Mouse (Mus musculus) heart, embryonic 11.5 days (tissue): ENCODE results near the gene 9830107B12Rik. TPM values are rescaled to one million over a fixed set of nuclear protein-coding genes. Genes with fewer than 3 reads are reported as not detected.

Source experiments
- ATAC-seq: fragments of 200-750 bp; cut with Nextera tagmentation; replicated peaks from 2 replicates; pipeline ENCODE4 v1.8.0; 2017; ENCODE audit warnings: moderate library complexity; ENCODE audit not compliant: insufficient number of reproducible peaks, low FRiP score, low TSS enrichment
- H3K27ac ChIP-seq: fragments of 300-500 bp; sonication (generic); 2 replicates; pipeline ENCODE4 v1.5.1; 2014; ENCODE audit warnings: mild to moderate bottlenecking, low read depth, low read length
- H3K27me3 ChIP-seq: fragments of 300-500 bp; sonication (generic); 2 replicates; pipeline ENCODE4 v1.6.1; 2014; ENCODE audit warnings: mild to moderate bottlenecking, low read length, mixed read lengths; ENCODE audit not compliant: control insufficient read depth, insufficient read depth
- H3K36me3 ChIP-seq: fragments of 300-500 bp; sonication (generic); 2 replicates; pipeline ENCODE4 v1.6.1; 2014; ENCODE audit warnings: mild to moderate bottlenecking, low read length, moderate library complexity, mixed read lengths; ENCODE audit not compliant: control insufficient read depth, insufficient read depth
- H3K4me1 ChIP-seq: fragments of 300-500 bp; sonication (generic); 2 replicates; pipeline ENCODE4 v1.6.1; 2014; ENCODE audit warnings: low read length; ENCODE audit not compliant: control insufficient read depth, insufficient read depth
- H3K4me2 ChIP-seq: fragments of 300-500 bp; sonication (generic); 2 replicates; pipeline ENCODE4 v1.6.1; 2014; ENCODE audit warnings: mild to moderate bottlenecking, moderate library complexity
- H3K4me3 ChIP-seq: fragments of 300-500 bp; sonication (generic); 2 replicates; pipeline ENCODE4 v1.5.1; 2014; ENCODE audit warnings: low read depth, low read length
- H3K9ac ChIP-seq: fragments of 300-500 bp; sonication (generic); 2 replicates; pipeline ENCODE4 v1.6.1; 2014; ENCODE audit warnings: mild to moderate bottlenecking, low read depth, low read length, moderate library complexity
- H3K9me3 ChIP-seq: fragments of 300-500 bp; sonication (generic); replicated peaks from 2 replicates; pipeline ENCODE4 v1.6.1; 2016; ENCODE audit warnings: low read length; ENCODE audit not compliant: control insufficient read depth
- WGBS: fragments of 180-500 bp; shearing (Covaris S2); extraction: QIAGEN DNeasy Blood & Tissue Kit; methylation state at CpG from one replicate; pipeline ENCODE4 v1.1.7; 2014; ENCODE audit not compliant: insufficient replicate concordance; 5-methylcytosine and 5-hydroxymethylcytosine counted together
- polyA plus RNA-seq: library from polyadenylated mRNA; unstranded; fragments of >200 nt; fragmentation: Nextera tagmentation; extraction: Ambion mirVana; gene quantifications from 2 replicates; pipeline ENCODE4 v1.2.1, GENCODE M21; 2014

The 9830107B12Rik gene
- polyA plus RNA-seq, 1 experiment from 2014 or later: not detected

- Histone ChIP-seq H3K36me3 (no peaks in the 10 kb centered on the region), H3K27me3 (peaks cover 61% of the 10 kb centered on the region), H3K9ac (peak overlapping the region; percentile 58; the same call in 1 of the 2 replicates), H3K4me1 (peaks cover 34% of the 10 kb centered on the region), H3K4me3 (peak overlapping the region; percentile 41), H3K9me3 (no peaks in the 10 kb centered on the region), H3K4me2 (peak overlapping the region; percentile 87), H3K27ac (no peak overlapping the region)
- whole genome bisulfite sequencing: 1% methylated on average over 40 of the region's 41 CpGs
- no peak for ATAC-seq
Observed at GRCm38 (mm10) chr17:48097011-48097742, 48.9 kb downstream of the 9830107B12Rik start.

- Histone ChIP-seq H3K4me3 (0 out of 2 replicates have a peak overlapping the region, but pooled peaks have one; percentile 22), H3K9me3 (no peaks in the 10 kb centered on the region), H3K27me3 (peaks cover 61% of the 10 kb centered on the region), H3K9ac (no peak overlapping the region), H3K36me3 (no peaks in the 10 kb centered on the region), H3K4me2 (peak overlapping the region; percentile 87), H3K27ac (no peak overlapping the region), H3K4me1 (peaks cover 34% of the 10 kb centered on the region)
- 6% methylated on average over 17 of the region's 17 CpGs for WGBS
- no peak for ATAC-seq
Observed at GRCm38 (mm10) chr17:48096321-48096720, 49.7 kb downstream of the 9830107B12Rik start.

- under 1% methylated on average over 26 of the region's 26 CpGs for WGBS
- H3K9me3 ChIP-seq: no peaks in the 10 kb centered on the region
- no peak overlapping the region for H3K9ac ChIP-seq
- ATAC-seq: no peak
- peak overlapping the region; percentile 22; the same call in 1 of the 2 replicates for H3K4me3 ChIP-seq
- H3K27ac ChIP-seq: no peak overlapping the region
- peak overlapping the region; percentile 87 for H3K4me2 ChIP-seq
- no peaks in the 10 kb centered on the region for H3K36me3 ChIP-seq
- H3K27me3 ChIP-seq: peaks cover 61% of the 10 kb centered on the region
- H3K4me1 ChIP-seq: peaks cover 34% of the 10 kb centered on the region
Observed at GRCm38 (mm10) chr17:48095718-48096121, 50.3 kb downstream of the 9830107B12Rik start.

GRCm38 (mm10) chr17:48094820-48095680, 51.0 kb downstream of the 9830107B12Rik start:
- H3K4me2 ChIP-seq: no peak overlapping the region; the same call in none of the 2 replicates
- H3K9ac ChIP-seq: no peak overlapping the region
- 8% methylated on average over 20 of the region's 20 CpGs for WGBS
- no peak overlapping the region; the same call in 1 of the 2 replicates for H3K4me3 ChIP-seq
- H3K4me1 ChIP-seq: peaks cover 34% of the 10 kb centered on the region
- H3K27ac ChIP-seq: no peak overlapping the region
- ATAC-seq: no peak
- no peaks in the 10 kb centered on the region for H3K9me3 ChIP-seq
- peaks cover 61% of the 10 kb centered on the region for H3K27me3 ChIP-seq
- H3K36me3 ChIP-seq: no peaks in the 10 kb centered on the region

GRCm38 (mm10) chr17:48093286-48093817, 52.7 kb downstream of the 9830107B12Rik start:
- H3K27me3 ChIP-seq: peaks cover 47% of the 10 kb centered on the region
- no peaks in the 10 kb centered on the region for H3K9me3 ChIP-seq
- no peak overlapping the region for H3K4me3 ChIP-seq
- no peaks in the 10 kb centered on the region for H3K36me3 ChIP-seq
- 70% methylated on average over 5 of the region's 5 CpGs for WGBS
- ATAC-seq: no peak
- no peak overlapping the region for H3K27ac ChIP-seq
- H3K9ac ChIP-seq: no peak overlapping the region
- H3K4me1 ChIP-seq: peaks cover 28% of the 10 kb centered on the region
- no peak overlapping the region for H3K4me2 ChIP-seq

- H3K27ac ChIP-seq: no peak overlapping the region
- H3K9me3 ChIP-seq: no peaks in the 10 kb centered on the region
- H3K4me3 ChIP-seq: no peak overlapping the region
- 0 out of 2 replicates have a peak, but pooled peaks cover 3% of the 10 kb centered on the region for H3K4me1 ChIP-seq
- H3K9ac ChIP-seq: no peak overlapping the region
- H3K36me3 ChIP-seq: no peaks in the 10 kb centered on the region
- 67% methylated on average over 12 of the region's 12 CpGs for WGBS
- H3K4me2 ChIP-seq: no peak overlapping the region
- no peak for ATAC-seq
- peaks cover 19% of the 10 kb centered on the region for H3K27me3 ChIP-seq
Observed at GRCm38 (mm10) chr17:48090305-48090704, 55.8 kb downstream of the 9830107B12Rik start.

- H3K9me3 ChIP-seq: no peaks in the 10 kb centered on the region
- no peak overlapping the region for H3K4me2 ChIP-seq
- H3K27me3 ChIP-seq: peaks cover 10% of the 10 kb centered on the region
- 56% methylated on average over 2 of the region's 2 CpGs for WGBS
- H3K9ac ChIP-seq: no peak overlapping the region
- H3K4me1 ChIP-seq: no peaks in the 10 kb centered on the region
- no peak for ATAC-seq
- H3K27ac ChIP-seq: no peak overlapping the region
- no peaks in the 10 kb centered on the region for H3K36me3 ChIP-seq
- no peak overlapping the region for H3K4me3 ChIP-seq
Observed at GRCm38 (mm10) chr17:48089446-48089845, 56.6 kb downstream of the 9830107B12Rik start.

GRCm38 (mm10) chr17:48089019-48089418, 57.0 kb downstream of the 9830107B12Rik start, which contains the start of gene 1700067P10Rik:
Gene 1700067P10Rik, plus strand, starts transcription at chr17:48089319.
- no peak within 1 kb of the TSS for H3K4me2 ChIP-seq
- no peaks in the 10 kb centered on the region for H3K36me3 ChIP-seq
- H3K27ac ChIP-seq: no peak within 1 kb of the TSS
- H3K27me3 ChIP-seq: peaks cover 6% of the 10 kb centered on the region
- no peak within 1 kb of the TSS for H3K9ac ChIP-seq
- ATAC-seq: no peak
- no peak within 1 kb of the TSS for H3K4me3 ChIP-seq
- H3K4me1 ChIP-seq: no peaks in the 10 kb centered on the region
- no peaks in the 10 kb centered on the region for H3K9me3 ChIP-seq
